Mouse (Mus musculus) heart, embryonic 14.5 days (tissue): ENCODE results near the gene Sbno1. TPM values are rescaled to one million over a fixed set of nuclear protein-coding genes. Genes with fewer than 3 reads are reported as not detected.

Source experiments
- ATAC-seq: fragments of 200-750 bp; cut with Nextera tagmentation; 2 replicates; pipeline ENCODE4 v1.8.0; 2017; ENCODE audit warnings: low read depth, moderate TSS enrichment; ENCODE audit not compliant: insufficient number of reproducible peaks, insufficient read depth, low FRiP score
- H3K27ac ChIP-seq, 2 experiments: fragments of 200-500 bp in 1 of 2; fragments of 300-500 bp in 1 of 2; sonication (generic) in 1 of 2; replicated peaks in 1 of 2; 2 replicates each; pipeline ENCODE4 v1.5.1; 2012 to 2014; ENCODE audit warnings: low read depth in 2 of 2, low read length in 2 of 2, control low read depth in 1 of 2, mild to moderate bottlenecking in 1 of 2, mixed read lengths in 1 of 2; ENCODE audit not compliant: control insufficient read depth in 1 of 2, insufficient read depth in 1 of 2
- H3K27me3 ChIP-seq: fragments of 300-500 bp; sonication (generic); 2 replicates; pipeline ENCODE4 v1.6.1; 2014; ENCODE audit warnings: mild to moderate bottlenecking, low read length, control low read depth; ENCODE audit not compliant: control insufficient read depth, insufficient read depth
- H3K36me3 ChIP-seq: fragments of 300-500 bp; sonication (generic); 2 replicates; pipeline ENCODE4 v1.6.1; 2014; ENCODE audit warnings: mild to moderate bottlenecking, control low read depth, low read length, mixed read lengths; ENCODE audit not compliant: control insufficient read depth, insufficient read depth
- H3K4me1 ChIP-seq, 2 experiments: fragments of 200-500 bp in 1 of 2; fragments of 300-500 bp in 1 of 2; sonication (generic) in 1 of 2; 2 replicates each; pipeline ENCODE4 v1.6.1; 2012 to 2014; ENCODE audit warnings: low read length in 2 of 2, control low read depth in 1 of 2, mixed read lengths in 1 of 2; ENCODE audit not compliant: control insufficient read depth in 2 of 2, insufficient read depth in 2 of 2
- H3K4me2 ChIP-seq: fragments of 300-500 bp; sonication (generic); 2 replicates; pipeline ENCODE4 v1.6.1; 2014; ENCODE audit warnings: mild to moderate bottlenecking, low read length
- H3K4me3 ChIP-seq, 2 experiments: fragments of 200-500 bp in 1 of 2; fragments of 300-500 bp in 1 of 2; sonication (generic) in 1 of 2; 2 replicates each; pipeline ENCODE4 v1.5.1; 2012 to 2014; ENCODE audit warnings: low read length in 2 of 2, mild to moderate bottlenecking in 2 of 2, control low read depth in 1 of 2, low read depth in 1 of 2, moderate library complexity in 1 of 2; ENCODE audit not compliant: control insufficient read depth in 1 of 2, insufficient read depth in 1 of 2
- H3K9ac ChIP-seq: fragments of 300-500 bp; sonication (generic); 2 replicates; pipeline ENCODE4 v1.6.1; 2014; ENCODE audit warnings: mild to moderate bottlenecking, low read length
- H3K9me3 ChIP-seq: fragments of 300-500 bp; sonication (generic); 2 replicates; pipeline ENCODE4 v1.6.1; 2016; ENCODE audit warnings: low read length, control low read depth; ENCODE audit not compliant: control insufficient read depth
- WGBS: fragments of 180-500 bp; shearing (Covaris S2); extraction: QIAGEN DNeasy Blood & Tissue Kit; methylation state at CpG from one replicate; pipeline ENCODE4 v1.1.7; 2014; 5-methylcytosine and 5-hydroxymethylcytosine counted together
- polyA plus RNA-seq: library from polyadenylated mRNA; unstranded; fragments of >200 nt; fragmentation: Nextera tagmentation; extraction: Ambion mirVana; gene quantifications from 2 replicates; pipeline ENCODE4 v1.2.1, GENCODE M21; 2014

Sbno1 gene
- polyA plus RNA-seq, 1 experiment from 2014 or later, result 68.1 TPM

- Histone ChIP-seq H3K4me2 (no peak overlapping the region), H3K9ac (no peak overlapping the region), H3K9me3 (no peaks in the 10 kb centered on the region), H3K4me3 (no peak overlapping the region), H3K27me3 (no peaks in the 10 kb centered on the region), H3K27ac (peak overlapping the region in 1 of 2 experiments; percentile 20; a peak in 1 of 4 replicates), H3K36me3 (peaks cover 82% of the 10 kb centered on the region), H3K4me1 (peaks cover 18 to 36% of the 10 kb centered on the region in 2 experiments)
- ATAC-seq, result no peak
- 62% methylated on average over 7 of the region's 7 CpGs for WGBS
These were observed 24.2 kb upstream of the Sbno1 start for GRCm38 (mm10) chr5:124450051-124450450.

DNA sequence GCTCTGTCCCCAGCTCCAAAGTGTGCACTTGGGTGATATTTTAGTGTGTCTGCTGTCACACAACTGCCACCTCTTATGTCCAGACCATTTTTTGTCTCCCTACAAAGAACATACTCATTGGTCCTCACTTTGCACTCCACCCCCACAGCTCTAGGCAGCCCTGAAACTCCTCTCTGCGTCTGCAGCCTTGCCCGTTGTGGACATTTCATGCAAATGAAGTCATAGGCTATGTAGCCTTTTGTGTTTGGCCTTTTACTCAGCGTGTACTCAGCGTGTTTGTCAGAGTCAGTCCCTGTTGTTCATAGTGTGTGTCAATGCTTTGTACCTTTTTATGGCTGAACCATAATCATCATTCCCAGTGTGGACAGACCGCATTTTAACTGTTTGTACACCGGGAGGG lies 23.7 kb upstream of the Sbno1 start:
- H3K9ac ChIP-seq, result no peak overlapping the region
- peaks cover 21 to 42% of the 10 kb centered on the region in 2 experiments for H3K4me1 ChIP-seq
- peak overlapping the region; percentile 31 to 33; a peak in 1 of 4 replicates for H3K27ac ChIP-seq

GRCm38 (mm10) chr5:124446301-124446881 lies 20.6 kb upstream of the Sbno1 start:
- Histone ChIP-seq H3K9ac (peak overlapping the region; percentile 94), H3K4me2 (peak overlapping the region; percentile 89), H3K4me1 (peaks cover 13 to 30% of the 10 kb centered on the region in 2 experiments), H3K27ac (peak overlapping the region; percentile 87 to 91), H3K4me3 (peak overlapping the region; percentile 83 to 93), H3K9me3 (no peaks in the 10 kb centered on the region), H3K36me3 (peaks cover 46% of the 10 kb centered on the region), H3K27me3 (no peaks in the 10 kb centered on the region)
- WGBS, result 0% methylated on average over 15 of the region's 15 CpGs
- ATAC-seq, result peak; percentile 66

More for the DNA sequence above, 23.7 kb upstream of the Sbno1 start:
- Histone ChIP-seq H3K36me3 (peaks cover 77% of the 10 kb centered on the region), H3K4me3 (no peak overlapping the region), H3K4me2 (no peak overlapping the region), H3K9me3 (no peaks in the 10 kb centered on the region), H3K27me3 (no peaks in the 10 kb centered on the region)
- WGBS, result 71% methylated on average over 6 of the region's 6 CpGs
- no peak for ATAC-seq

DNA sequence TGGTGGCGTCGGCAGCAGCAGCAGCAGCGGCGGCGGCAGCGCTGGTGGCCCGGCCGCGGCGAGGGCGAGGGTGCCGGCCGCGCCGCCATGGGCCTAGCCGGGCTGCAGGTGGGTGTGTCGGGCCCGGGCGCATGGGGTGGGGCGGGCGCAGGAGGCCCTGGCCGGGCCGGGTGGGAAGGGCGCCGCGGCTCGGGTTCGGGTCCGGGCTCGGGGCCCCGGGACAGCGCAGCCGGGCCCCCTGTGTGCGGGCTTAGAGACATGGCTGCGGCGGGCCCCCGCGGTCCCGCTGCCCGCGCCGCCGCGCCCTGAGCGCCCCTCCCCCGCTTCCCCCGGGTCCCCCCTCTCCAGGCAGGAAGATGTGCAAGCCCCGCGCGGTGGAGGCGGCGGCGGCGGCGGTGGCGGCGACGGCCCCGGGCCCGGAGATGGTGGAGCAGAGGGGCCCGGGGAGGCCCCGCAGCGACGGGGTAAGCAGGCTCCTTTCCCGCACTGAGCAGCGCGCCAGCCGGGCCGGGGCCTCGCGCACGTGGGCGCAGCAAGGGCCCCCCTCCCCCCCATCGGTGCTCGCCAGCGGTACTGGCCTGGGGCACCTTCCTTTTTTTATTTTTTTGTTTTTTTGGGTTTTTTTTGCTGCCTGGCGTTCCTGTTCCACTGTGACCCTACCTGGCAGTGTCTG lies 20.0 kb upstream of the Sbno1 start:
- Histone ChIP-seq H3K9me3 (no peaks in the 10 kb centered on the region), H3K27me3 (no peaks in the 10 kb centered on the region), H3K36me3 (peaks cover 39% of the 10 kb centered on the region), H3K4me1 (peaks cover 13 to 34% of the 10 kb centered on the region in 2 experiments), H3K4me2 (peak overlapping the region; percentile 89), H3K4me3 (peak overlapping the region; percentile 83 to 93), H3K9ac (peak overlapping the region; percentile 94), H3K27ac (peak overlapping the region; percentile 87 to 91)
- 0% methylated on average over 50 of the region's 77 CpGs for WGBS
- peak; percentile 49 for ATAC-seq

DNA sequence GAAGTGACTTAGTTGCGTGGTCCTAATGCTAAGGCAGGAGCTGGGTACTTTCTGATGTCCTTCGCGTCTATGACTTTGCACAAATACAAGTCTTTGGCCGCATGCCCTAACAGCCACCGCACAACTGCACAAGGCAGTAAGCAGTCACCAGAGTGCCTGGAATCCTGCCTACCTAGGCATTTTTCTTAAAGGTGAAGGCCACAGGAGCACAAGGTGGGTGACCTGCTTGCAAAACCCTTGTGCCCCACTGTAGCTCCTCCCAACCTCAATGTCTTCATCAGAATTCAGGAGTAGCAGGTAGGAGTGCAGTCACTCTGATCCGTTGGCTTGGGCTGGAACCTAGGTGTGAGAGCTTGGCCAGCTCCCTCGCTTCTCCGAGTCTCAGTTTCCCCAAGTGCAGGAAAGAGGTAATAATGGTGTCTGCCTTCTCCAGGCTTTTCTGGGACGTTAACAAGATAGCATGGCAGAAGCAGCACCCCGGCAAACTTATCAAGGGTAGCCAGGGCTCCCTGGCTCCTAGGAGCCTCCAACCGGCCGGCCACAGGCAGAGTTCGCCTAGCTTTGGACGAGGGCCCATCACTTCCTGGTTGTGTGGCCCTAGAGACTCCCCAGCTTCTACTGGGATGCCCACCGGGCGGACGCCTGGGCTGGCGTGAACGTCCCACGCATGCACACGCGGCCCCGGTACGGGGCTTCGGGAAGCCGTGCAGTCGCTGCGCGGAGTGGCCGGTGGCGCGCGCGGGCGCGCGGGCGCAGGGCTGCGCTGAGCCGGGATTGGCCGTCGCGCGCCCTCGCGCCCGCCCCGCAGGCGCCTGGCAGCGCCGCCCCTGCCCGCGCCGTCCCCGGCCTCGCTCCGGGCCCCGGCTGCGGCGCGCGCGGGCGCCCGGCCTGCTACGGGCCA lies 19.1 kb upstream of the Sbno1 start:
- WGBS, result 4% methylated on average over 39 of the region's 66 CpGs
- peak overlapping the region; percentile 94 for H3K9ac ChIP-seq

GRCm38 (mm10) chr5:124444208-124444607 lies 18.4 kb upstream of the Sbno1 start:
- Histone ChIP-seq H3K9me3 (no peaks in the 10 kb centered on the region), H3K4me1 (peaks cover 11 to 32% of the 10 kb centered on the region in 2 experiments), H3K4me3 (no peak overlapping the region), H3K27me3 (no peaks in the 10 kb centered on the region), H3K36me3 (peaks cover 24% of the 10 kb centered on the region), H3K27ac (no peak overlapping the region), H3K4me2 (peak overlapping the region; percentile 89), H3K9ac (no peak overlapping the region)
- no peak for ATAC-seq
- WGBS, result 72% methylated on average over 3 of the region's 3 CpGs

More for the DNA sequence above, 19.1 kb upstream of the Sbno1 start:
- Histone ChIP-seq H3K4me2 (peak overlapping the region; percentile 89), H3K4me1 (peaks cover 10 to 37% of the 10 kb centered on the region in 2 experiments), H3K4me3 (peak overlapping the region; percentile 83 to 93), H3K27me3 (no peaks in the 10 kb centered on the region), H3K27ac (peak overlapping the region; percentile 78 to 91), H3K9me3 (no peaks in the 10 kb centered on the region), H3K36me3 (peaks cover 31% of the 10 kb centered on the region)
- peak; percentile 84 for ATAC-seq

GRCm38 (mm10) chr5:124442628-124443027 lies 16.8 kb upstream of the Sbno1 start:
- H3K27me3 ChIP-seq, result no peaks in the 10 kb centered on the region
- WGBS, result 71% methylated on average over 2 of the region's 2 CpGs
- H3K9me3 ChIP-seq, result no peaks in the 10 kb centered on the region
- H3K27ac ChIP-seq, result no peak overlapping the region
- peaks cover 11 to 23% of the 10 kb centered on the region in 2 experiments for H3K4me1 ChIP-seq
- H3K36me3 ChIP-seq, result peaks cover 9% of the 10 kb centered on the region
- no peak for ATAC-seq
- H3K9ac ChIP-seq, result no peak overlapping the region
- H3K4me2 ChIP-seq, result no peak overlapping the region
- no peak overlapping the region for H3K4me3 ChIP-seq
